22 mouse cellular contexts compared by ENCODE assay signal in genomic region chr10:96804030-96804784, GRCm38 (mm10).
DNase-seq lines count a peak whose midpoint lies in the region; ATAC-seq and TF ChIP-seq lines count a peak whose summit lies in the region.
"Had no signal": no experiment of that assay in that cellular context is flagged by ENCODE, and none has a peak within 500 bp of the region (broad histone marks: within the 10 kb centered on the region; RNA-seq: fewer than 3 reads in every experiment).

No protein-coding gene starts in this region.

- TF ChIP-seq CTCF in intestine, postnatal 0 days (IDR thresholded peaks at IDR 0.05; ENCODE audit: low read depth), result no peak

- H3K9me3 ChIP-seq in limb, embryonic 14.5 days (ENCODE audit: control insufficient read depth, low read length), result no peaks in the 10 kb centered on the region
- no peaks in the 10 kb centered on the region for H3K9me3 ChIP-seq in limb, embryonic 10.5 days (replicated peaks)
- H3K9me3 ChIP-seq in intestine, postnatal 0 days (ENCODE audit: control insufficient read depth), result no peaks in the 10 kb centered on the region
- no peaks in the 10 kb centered on the region for H3K9me3 ChIP-seq in midbrain, embryonic 16.5 days (replicated peaks; ENCODE audit: control insufficient read depth, low read length, poor library complexity, severe bottlenecking)
- H3K9me3 ChIP-seq: embryonic facial prominence, embryonic 12.5 days; forebrain, embryonic 10.5 days; heart, embryonic 10.5 days; hindbrain, embryonic 15.5 days; limb, embryonic 15.5 days; midbrain, embryonic 15.5 days had no signal

- H3K36me3 ChIP-seq in limb, embryonic 14.5 days (ENCODE audit: control insufficient read depth, insufficient read depth, low read length), result no peaks in the 10 kb centered on the region
- no peaks in the 10 kb centered on the region for H3K36me3 ChIP-seq in limb, embryonic 10.5 days
- H3K36me3 ChIP-seq in intestine, postnatal 0 days (ENCODE audit: control insufficient read depth, insufficient read depth), result no peaks in the 10 kb centered on the region
- no peaks in the 10 kb centered on the region for H3K36me3 ChIP-seq in midbrain, embryonic 16.5 days (ENCODE audit: control insufficient read depth, insufficient read depth, low read length)
- H3K36me3 ChIP-seq: embryonic facial prominence, embryonic 12.5 days; forebrain, embryonic 10.5 days; heart, embryonic 10.5 days; hindbrain, embryonic 15.5 days; limb, embryonic 15.5 days; midbrain, embryonic 15.5 days had no signal

- peak; percentile 33 for DNase-seq in limb, embryonic 14.5 days (ENCODE audit: low spot score)
- DNase-seq in limb, embryonic 10.5 days (ENCODE audit: low spot score), result no peak
- peak; percentile 10 for DNase-seq in Muller cell, postnatal 12 days (ENCODE audit: inconsistent ontology term)
- DNase-seq in adipocyte (ENCODE audit: low spot score), result peak; percentile 55
- DNase-seq in ovary, postnatal 14 days (ENCODE audit: low spot score), result no peak
- DNase-seq: adrenal gland, postnatal 25 days; cerebellum, adult 9-10 months; gastrocnemius, postnatal 25 days; heart, postnatal 14 days; liver, postnatal 0 days; right cerebral cortex, postnatal 14 days; thymus, adult 2 months had no signal

- H3K27ac ChIP-seq in limb, embryonic 14.5 days (replicated peaks; ENCODE audit: low read depth, low read length), result no peak overlapping the region
- H3K27ac ChIP-seq in limb, embryonic 10.5 days, result no peak overlapping the region
- H3K27ac ChIP-seq in intestine, postnatal 0 days (ENCODE audit: low read depth, low read length), result no peak overlapping the region
- H3K27ac ChIP-seq in midbrain, embryonic 16.5 days (ENCODE audit: low read length), result no peak overlapping the region
- H3K27ac ChIP-seq: embryonic facial prominence, embryonic 12.5 days; forebrain, embryonic 10.5 days; heart, embryonic 10.5 days; hindbrain, embryonic 15.5 days; left cerebral cortex, adult 2 months; limb, embryonic 15.5 days; macrophage; midbrain, embryonic 15.5 days had no signal

- no peak overlapping the region for H3K9ac ChIP-seq in limb, embryonic 14.5 days (ENCODE audit: low read depth, low read length, severe bottlenecking)
- no peak overlapping the region for H3K9ac ChIP-seq in intestine, postnatal 0 days (ENCODE audit: low read depth, low read length)
- no peak overlapping the region for H3K9ac ChIP-seq in midbrain, embryonic 16.5 days (ENCODE audit: low read depth, low read length)
- H3K9ac ChIP-seq: embryonic facial prominence, embryonic 12.5 days; hindbrain, embryonic 15.5 days; limb, embryonic 15.5 days; liver, postnatal 0 days; midbrain, embryonic 15.5 days had no signal

- no peak for TF ChIP-seq POLR2A in limb, embryonic 14.5 days (IDR thresholded peaks at IDR 0.05; ENCODE audit: borderline replicate concordance, extremely low read depth, insufficient read depth, insufficient read length)

- WGBS in limb, embryonic 14.5 days, result 38% methylated on average over 7 of the region's 7 CpGs
- 42% methylated on average over 7 of the region's 7 CpGs for WGBS in limb, embryonic 10.5 days
- 23% methylated on average over 7 of the region's 7 CpGs for WGBS in intestine, postnatal 0 days
- 42% methylated on average over 7 of the region's 7 CpGs for WGBS in midbrain, embryonic 16.5 days

- no peak for ATAC-seq in limb, embryonic 14.5 days (ENCODE audit: low FRiP score, low read depth)
- peak; percentile 57; the same call in 1 of the 2 replicates for ATAC-seq in intestine, postnatal 0 days
- ATAC-seq in midbrain, embryonic 16.5 days, result no peak; the same call in 1 of the 2 replicates
- ATAC-seq: liver, postnatal 0 days; midbrain, embryonic 15.5 days had no signal

- no peaks in the 10 kb centered on the region for H3K27me3 ChIP-seq in limb, embryonic 14.5 days (ENCODE audit: control insufficient read depth, insufficient read depth, low read length)
- no peaks in the 10 kb centered on the region for H3K27me3 ChIP-seq in limb, embryonic 10.5 days (ENCODE audit: low read depth, poor library complexity, severe bottlenecking)
- H3K27me3 ChIP-seq in intestine, postnatal 0 days (replicated peaks; ENCODE audit: control insufficient read depth, insufficient read depth, low read length), result no peaks in the 10 kb centered on the region
- no peaks in the 10 kb centered on the region for H3K27me3 ChIP-seq in midbrain, embryonic 16.5 days (ENCODE audit: control insufficient read depth, insufficient read depth, low read depth, low read length)
- H3K27me3 ChIP-seq: embryonic facial prominence, embryonic 12.5 days; hindbrain, embryonic 15.5 days; limb, embryonic 15.5 days; midbrain, embryonic 15.5 days had no signal

- H3K4me3 ChIP-seq in limb, embryonic 14.5 days (replicated peaks; ENCODE audit: low read length), result no peak overlapping the region
- H3K4me3 ChIP-seq in limb, embryonic 10.5 days, result no peak overlapping the region
- no peak overlapping the region for H3K4me3 ChIP-seq in intestine, postnatal 0 days (ENCODE audit: low read depth, low read length)
- no peak overlapping the region for H3K4me3 ChIP-seq in midbrain, embryonic 16.5 days (ENCODE audit: low read depth, low read length)
- H3K4me3 ChIP-seq: embryonic facial prominence, embryonic 12.5 days; forebrain, embryonic 10.5 days; heart, embryonic 10.5 days; hindbrain, embryonic 15.5 days; left cerebral cortex, adult 2 months; limb, embryonic 15.5 days; midbrain, embryonic 15.5 days had no signal

- H3K4me2 ChIP-seq in limb, embryonic 14.5 days (replicated peaks; ENCODE audit: low read depth, low read length, severe bottlenecking), result no peak overlapping the region
- H3K4me2 ChIP-seq in intestine, postnatal 0 days (replicated peaks; ENCODE audit: low read depth), result no peak overlapping the region; the same call in 1 of the 2 replicates
- no peak overlapping the region for H3K4me2 ChIP-seq in midbrain, embryonic 16.5 days (ENCODE audit: low read length)
- H3K4me2 ChIP-seq: embryonic facial prominence, embryonic 12.5 days; hindbrain, embryonic 15.5 days; limb, embryonic 15.5 days; midbrain, embryonic 15.5 days had no signal

- 0 out of 2 replicates have a peak, but pooled peaks cover 2% of the 10 kb centered on the region for H3K4me1 ChIP-seq in limb, embryonic 14.5 days (ENCODE audit: control insufficient read depth, insufficient read depth, low read length)
- peaks cover 6% of the 10 kb centered on the region; the same call in 1 of the 2 replicates for H3K4me1 ChIP-seq in limb, embryonic 10.5 days
- H3K4me1 ChIP-seq in intestine, postnatal 0 days (replicated peaks; ENCODE audit: control insufficient read depth, insufficient read depth, low read length), result no peaks in the 10 kb centered on the region
- H3K4me1 ChIP-seq in midbrain, embryonic 16.5 days (ENCODE audit: control insufficient read depth, insufficient read depth, low read length), result no peaks in the 10 kb centered on the region
- H3K4me1 ChIP-seq: embryonic facial prominence, embryonic 12.5 days; forebrain, embryonic 10.5 days; heart, embryonic 10.5 days; hindbrain, embryonic 15.5 days; limb, embryonic 15.5 days; midbrain, embryonic 15.5 days had no signal

Comparison
In these comparisons a context has a peak if more than half of its experiments do, and no peak if none do; other contexts are left out.
1. DNase-seq: peak in limb, embryonic 14.5 days (single experiment), Muller cell, postnatal 12 days (single experiment) and adipocyte (single experiment); none in limb, embryonic 10.5 days (single experiment) and ovary, postnatal 14 days (single experiment).